Mouse (Mus musculus) forebrain, embryonic 11.5 days (tissue): Measurements from ENCODE around the gene Snx21. TPM values are rescaled to one million over a fixed set of nuclear protein-coding genes. Genes with fewer than 3 reads are reported as not detected.

ENCODE experiments used
- ATAC-seq: fragments of 200-750 bp; cut with Nextera tagmentation; replicated peaks from 2 replicates; pipeline ENCODE4 v1.8.0; 2017; ENCODE audit warnings: moderate TSS enrichment; ENCODE audit not compliant: low FRiP score
- DNase-seq: peaks from one replicate; pipeline ENCODE4 v3.0.0-alpha.2; 2017; ENCODE audit warnings: low spot score
- H3K27ac ChIP-seq: fragments of 300-500 bp; sonication (generic); 2 replicates; pipeline ENCODE4 v1.5.1; 2014; ENCODE audit warnings: low read depth, low read length
- H3K27me3 ChIP-seq: fragments of 300-500 bp; sonication (generic); 2 replicates; pipeline ENCODE4 v1.6.1; 2014; ENCODE audit warnings: mild to moderate bottlenecking, low read length, mixed read lengths; ENCODE audit not compliant: control insufficient read depth, insufficient read depth
- H3K36me3 ChIP-seq: fragments of 300-500 bp; sonication (generic); 2 replicates; pipeline ENCODE4 v1.6.1; 2014; ENCODE audit warnings: mild to moderate bottlenecking, low read length, moderate library complexity, mixed read lengths; ENCODE audit not compliant: control insufficient read depth, insufficient read depth
- H3K4me1 ChIP-seq: fragments of 300-500 bp; sonication (generic); replicated peaks from 2 replicates; pipeline ENCODE4 v1.6.1; 2014; ENCODE audit warnings: low read length, mixed read lengths; ENCODE audit not compliant: control insufficient read depth, insufficient read depth
- H3K4me2 ChIP-seq: fragments of 300-500 bp; sonication (generic); 2 replicates; pipeline ENCODE4 v1.6.1; 2014; ENCODE audit warnings: low read depth, mild to moderate bottlenecking, low read length, moderate library complexity, mixed read lengths; ENCODE audit not compliant: severe bottlenecking
- H3K4me3 ChIP-seq: fragments of 300-500 bp; sonication (generic); 2 replicates; pipeline ENCODE4 v1.5.1; 2014; ENCODE audit warnings: low read depth, low read length
- H3K9ac ChIP-seq: fragments of 300-500 bp; sonication (generic); 2 replicates; pipeline ENCODE4 v1.6.1; 2014; ENCODE audit warnings: low read length
- H3K9me3 ChIP-seq: fragments of 300-500 bp; sonication (generic); 2 replicates; pipeline ENCODE4 v1.6.1; 2016; ENCODE audit warnings: low read length, mixed read lengths; ENCODE audit not compliant: control insufficient read depth
- WGBS: fragments of 180-500 bp; shearing (Covaris S2); extraction: QIAGEN DNeasy Blood & Tissue Kit; methylation state at CpG from one replicate; pipeline ENCODE4 v1.1.7; 2014; 5-methylcytosine and 5-hydroxymethylcytosine counted together
- polyA plus RNA-seq: library from polyadenylated mRNA; unstranded; fragments of >200 nt; fragmentation: Nextera tagmentation; extraction: Ambion mirVana; gene quantifications from 2 replicates; pipeline ENCODE4 v1.2.1, GENCODE M21; 2014

Gene Snx21
- 13.1 and 13.2 TPM in 2 replicates for polyA plus RNA-seq

- peak within 1 kb of the TSS; percentile 32; the same call in 1 of the 2 replicates for H3K27ac ChIP-seq
- H3K4me3 ChIP-seq = peak within 1 kb of the TSS; percentile 60
- no peaks in the 10 kb centered on the region for H3K9me3 ChIP-seq
- H3K9ac ChIP-seq = peak within 1 kb of the TSS; percentile 78
- under 1% methylated on average over 76 of the region's 89 CpGs for WGBS
- no peaks in the 10 kb centered on the region for H3K27me3 ChIP-seq
- peak within 1 kb of the TSS; percentile 93 for H3K4me2 ChIP-seq
- peaks cover 6% of the 10 kb centered on the region; the same call in 1 of the 2 replicates for H3K4me1 ChIP-seq
- peak; percentile 91 for ATAC-seq
- DNase-seq = peak; percentile 92
- H3K36me3 ChIP-seq = no peaks in the 10 kb centered on the region
These were observed at the start of gene Snx21 for GRCm38 (mm10) chr2:164785481-164786387. TSS of gene Snx21 (plus strand) at chr2:164785823.

GRCm38 (mm10) chr2:164737377-164738090 lies 48.1 kb upstream of the Snx21 start:
- Histone ChIP-seq H3K27ac (no peak overlapping the region), H3K4me2 (no peak overlapping the region), H3K36me3 (no peaks in the 10 kb centered on the region), H3K9me3 (no peaks in the 10 kb centered on the region), H3K4me3 (no peak overlapping the region), H3K4me1 (no peaks in the 10 kb centered on the region), H3K9ac (no peak overlapping the region), H3K27me3 (no peaks in the 10 kb centered on the region)
- no peak for ATAC-seq
- DNase-seq = no peak
- 71% methylated on average over 3 of the region's 3 CpGs for WGBS

GRCm38 (mm10) chr2:164739876-164740275 lies 45.7 kb upstream of the Snx21 start:
- Histone ChIP-seq H3K36me3 (no peaks in the 10 kb centered on the region), H3K9me3 (no peaks in the 10 kb centered on the region), H3K4me2 (no peak overlapping the region), H3K4me1 (0 out of 2 replicates have a peak, but pooled peaks cover under 1% of the 10 kb centered on the region), H3K9ac (no peak overlapping the region), H3K4me3 (no peak overlapping the region), H3K27me3 (no peaks in the 10 kb centered on the region), H3K27ac (no peak overlapping the region)
- no peak for DNase-seq
- no peak for ATAC-seq
- 57% methylated on average over 7 of the region's 7 CpGs for WGBS

GRCm38 (mm10) chr2:164744987-164745386 lies 40.6 kb upstream of the Snx21 start:
- no peak for ATAC-seq
- Histone ChIP-seq H3K4me3 (peak overlapping the region; percentile 87), H3K27ac (no peak overlapping the region), H3K27me3 (no peaks in the 10 kb centered on the region), H3K4me2 (peak overlapping the region; percentile 80), H3K36me3 (no peaks in the 10 kb centered on the region; the same call in 1 of the 2 replicates), H3K4me1 (peaks cover 11% of the 10 kb centered on the region), H3K9ac (peak overlapping the region; percentile 86), H3K9me3 (no peaks in the 10 kb centered on the region)
- WGBS = 74% methylated on average over 13 of the region's 13 CpGs
- no peak for DNase-seq

DNA sequence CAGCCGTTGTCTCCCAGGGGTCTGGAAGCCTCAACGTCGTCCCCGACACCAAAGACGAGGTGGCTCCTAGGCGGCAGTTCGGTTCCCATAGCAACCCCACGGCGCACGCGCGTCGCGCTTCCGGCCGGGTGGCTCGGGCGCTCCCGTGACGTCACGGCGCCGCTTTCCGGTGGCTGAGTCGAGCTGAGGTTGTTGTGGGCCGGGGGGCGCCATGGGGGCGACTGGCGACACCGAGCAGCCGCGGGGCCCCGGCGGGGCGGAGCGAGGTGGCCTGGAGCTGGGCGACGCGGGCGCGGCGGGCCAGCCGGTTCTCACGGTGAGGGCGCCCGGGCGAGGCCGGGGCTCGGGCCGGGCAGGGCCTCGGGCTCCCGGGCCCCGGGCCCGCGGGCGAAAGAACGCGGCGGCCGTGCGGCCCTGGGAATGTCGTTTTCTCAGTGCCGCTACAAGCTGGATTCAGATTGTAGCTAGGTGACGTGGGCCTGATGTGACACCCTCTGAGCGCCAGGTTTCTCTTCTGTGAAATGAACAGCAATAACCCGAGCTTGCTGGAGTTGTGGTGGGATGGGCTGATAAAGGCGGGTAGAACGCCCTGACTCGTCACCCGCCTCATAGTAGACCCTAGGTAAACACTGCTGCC lies 39.7 kb upstream of the Snx21 start, which contains the start of the genes Wfdc3 and Dnttip1:
Gene Wfdc3, minus strand, starts transcription at position 89 of the 637 bp plus-strand sequence.
Gene Dnttip1, plus strand, starts transcription at position 141 of the 637 bp plus-strand sequence.
- Histone ChIP-seq H3K4me1 (peaks cover 11% of the 10 kb centered on the region), H3K27ac (no peak within 1 kb of the TSS), H3K9me3 (no peaks in the 10 kb centered on the region), H3K27me3 (no peaks in the 10 kb centered on the region), H3K4me3 (peak within 1 kb of the TSS; percentile 87), H3K4me2 (peak within 1 kb of the TSS; percentile 80), H3K36me3 (no peaks in the 10 kb centered on the region; the same call in 1 of the 2 replicates), H3K9ac (peak within 1 kb of the TSS; percentile 86)
- under 1% methylated on average over 70 of the region's 70 CpGs for WGBS
- DNase-seq = peak; percentile 96
- peak; percentile 91 for ATAC-seq

- 56% methylated on average over 8 of the region's 8 CpGs for WGBS
- no peak for ATAC-seq
- no peak overlapping the region for H3K27ac ChIP-seq
- DNase-seq = no peak
- no peaks in the 10 kb centered on the region for H3K27me3 ChIP-seq
- peak overlapping the region; percentile 80 for H3K4me2 ChIP-seq
- peak overlapping the region; percentile 87 for H3K4me3 ChIP-seq
- H3K9me3 ChIP-seq = no peaks in the 10 kb centered on the region
- no peaks in the 10 kb centered on the region; the same call in 1 of the 2 replicates for H3K36me3 ChIP-seq
- peak overlapping the region; percentile 86 for H3K9ac ChIP-seq
- peaks cover 11% of the 10 kb centered on the region for H3K4me1 ChIP-seq
These were observed 38.9 kb upstream of the Snx21 start for GRCm38 (mm10) chr2:164746693-164747092.

GRCm38 (mm10) chr2:164748191-164748590 lies 37.4 kb upstream of the Snx21 start:
- Histone ChIP-seq H3K27me3 (no peaks in the 10 kb centered on the region), H3K4me2 (no peak overlapping the region), H3K27ac (no peak overlapping the region), H3K9me3 (no peaks in the 10 kb centered on the region), H3K4me1 (peaks cover 11% of the 10 kb centered on the region), H3K9ac (no peak overlapping the region), H3K4me3 (no peak overlapping the region), H3K36me3 (no peaks in the 10 kb centered on the region; the same call in 1 of the 2 replicates)
- no peak for DNase-seq
- no peak for ATAC-seq
- 87% methylated on average over 4 of the region's 4 CpGs for WGBS

DNA sequence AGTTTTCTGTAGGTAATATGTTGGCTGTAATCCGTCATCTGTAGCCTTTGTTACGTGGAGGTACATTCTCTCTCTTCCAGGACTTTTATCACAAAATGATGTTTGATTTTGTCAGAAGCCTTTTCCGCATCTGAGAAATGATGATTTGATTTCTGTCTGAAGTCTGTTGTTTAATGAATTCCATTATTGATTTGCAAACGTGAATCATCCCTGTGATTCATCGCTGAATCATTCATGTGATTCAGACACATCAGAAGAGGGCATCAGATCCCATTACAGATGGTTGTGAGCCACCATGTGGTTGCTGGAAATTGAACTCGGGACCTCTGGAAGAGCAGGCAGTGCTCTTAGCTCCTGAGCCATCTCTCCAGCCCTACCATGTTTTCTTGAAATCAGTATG lies 36.6 kb upstream of the Snx21 start:
- Histone ChIP-seq H3K4me1 (peaks cover 11% of the 10 kb centered on the region), H3K9me3 (no peaks in the 10 kb centered on the region), H3K4me2 (no peak overlapping the region), H3K4me3 (no peak overlapping the region), H3K9ac (no peak overlapping the region), H3K27ac (no peak overlapping the region), H3K27me3 (no peaks in the 10 kb centered on the region), H3K36me3 (no peaks in the 10 kb centered on the region; the same call in 1 of the 2 replicates)
- ATAC-seq (no peak), DNase-seq (no peak)
- WGBS = 93% methylated on average over 6 of the region's 6 CpGs
